Mouse (Mus musculus) erythroblast, adult 5-6 weeks (primary cell): ENCODE data around the gene Kat2b. TPM values are rescaled to one million over a fixed set of nuclear protein-coding genes. Genes with fewer than 3 reads are reported as not detected.

Experiments used
- total RNA-seq, 2 experiments: library from RNA; stranded (forward) in 1 of 2; stranded (reverse) in 1 of 2; fragments of 150-400 nt in 1 of 2; fragments of 200-764, 138-1000 nt in 1 of 2; gene quantifications; 2 replicates each; pipeline versions ENCODE4 v1.2.3 to v1.2.4; 2015 to 2017; ENCODE audit warnings: low replicate concordance in 2 of 2

Gene Kat2b
- total RNA-seq, 2 experiments from 2014 or later, result 27.9 to 42.5 TPM

Other genes starting within 250 kb of the Kat2b start
- not detected in 2 replicates for gene Efhb, start 103.5 kb upstream of the Kat2b start, total RNA-seq (2015; ENCODE audit: low replicate concordance)
- not detected in 2 replicates for gene Efhb, start 103.5 kb upstream of the Kat2b start, total RNA-seq (2017; ENCODE audit: low replicate concordance)
- 39.2 and 53.1 TPM in 2 replicates for gene Rab5a, start 87.6 kb upstream of the Kat2b start, total RNA-seq (2015; ENCODE audit: low replicate concordance)
- 60.8 and 79.1 TPM in 2 replicates for gene Rab5a, start 87.6 kb upstream of the Kat2b start, total RNA-seq (2017; ENCODE audit: low replicate concordance)
- not detected in 2 replicates for gene Pp2d1, start 27.4 kb upstream of the Kat2b start, total RNA-seq (2015; ENCODE audit: low replicate concordance)
- gene Pp2d1, start 27.4 kb upstream of the Kat2b start, total RNA-seq (2017; ENCODE audit: low replicate concordance), result 0.28 TPM in 1 of 2 replicates, not detected in the other
- 12.7 and 15.7 TPM in 2 replicates for gene Sgo1, start 122.5 kb downstream of the Kat2b start, total RNA-seq (2015; ENCODE audit: low replicate concordance)
- 15.6 and 26.8 TPM in 2 replicates for gene Sgo1, start 122.5 kb downstream of the Kat2b start, total RNA-seq (2017; ENCODE audit: low replicate concordance)